Mouse (Mus musculus) neural tube, embryonic 13.5 days (tissue): ENCODE results near the gene Tcirg1. TPM values are rescaled to one million over a fixed set of nuclear protein-coding genes. Genes with fewer than 3 reads are reported as not detected.

Source experiments
- ATAC-seq: fragments of 200-750 bp; cut with Nextera tagmentation; 2 replicates; pipeline ENCODE4 v1.8.0; 2017; ENCODE audit warnings: low read depth, mild to moderate bottlenecking, moderate TSS enrichment, moderate library complexity
- H3K27ac ChIP-seq: fragments of 300-500 bp; sonication (generic); replicated peaks from 2 replicates; pipeline ENCODE4 v1.5.1; 2015; ENCODE audit warnings: moderate library complexity, mild to moderate bottlenecking, inconsistent platforms
- H3K27me3 ChIP-seq: fragments of 300-500 bp; sonication (generic); 2 replicates; pipeline ENCODE4 v1.6.1; 2015; ENCODE audit warnings: mild to moderate bottlenecking, inconsistent platforms
- H3K36me3 ChIP-seq: fragments of 300-500 bp; sonication (generic); 2 replicates; pipeline ENCODE4 v1.6.1; 2015; ENCODE audit warnings: mild to moderate bottlenecking, inconsistent platforms
- H3K4me1 ChIP-seq: fragments of 300-500 bp; sonication (generic); replicated peaks from 2 replicates; pipeline ENCODE4 v1.6.1; 2015; ENCODE audit warnings: inconsistent platforms
- H3K4me2 ChIP-seq: fragments of 300-500 bp; sonication (generic); 2 replicates; pipeline ENCODE4 v1.6.1; 2015; ENCODE audit warnings: inconsistent platforms, mild to moderate bottlenecking, moderate library complexity
- H3K4me3 ChIP-seq: fragments of 300-500 bp; sonication (generic); 2 replicates; pipeline ENCODE4 v1.5.1; 2015; ENCODE audit warnings: mild to moderate bottlenecking, inconsistent platforms
- H3K9ac ChIP-seq: fragments of 300-500 bp; sonication (generic); 2 replicates; pipeline ENCODE4 v1.6.1; 2015; ENCODE audit warnings: moderate library complexity, mild to moderate bottlenecking, inconsistent platforms
- H3K9me3 ChIP-seq: fragments of 300-500 bp; sonication (generic); 2 replicates; pipeline ENCODE4 v1.6.1; 2016; ENCODE audit warnings: inconsistent platforms
- WGBS: fragments of 180-500 bp; shearing (Covaris S2); methylation state at CpG from one replicate; pipeline ENCODE4 v1.1.7; 2015; 5-methylcytosine and 5-hydroxymethylcytosine counted together
- polyA plus RNA-seq: library from polyadenylated mRNA; unstranded; fragments of >200 nt; fragmentation: Nextera tagmentation; extraction: Ambion mirVana; gene quantifications from 2 replicates; pipeline ENCODE4 v1.2.1, GENCODE M21; 2015

Tcirg1 gene
- polyA plus RNA-seq, 1 experiment from 2014 or later, result 18.4 TPM

GRCm38 (mm10) chr19:3846676-3847604 is 60.0 kb downstream of the Tcirg1 start:
- Histone ChIP-seq H3K27me3 (no peaks in the 10 kb centered on the region), H3K4me2 (no peak overlapping the region), H3K9me3 (no peaks in the 10 kb centered on the region), H3K4me1 (peaks cover 8% of the 10 kb centered on the region), H3K4me3 (no peak overlapping the region), H3K36me3 (no peaks in the 10 kb centered on the region), H3K27ac (no peak overlapping the region), H3K9ac (no peak overlapping the region)
- 85% methylated on average over 10 of the region's 10 CpGs for WGBS
- no peak for ATAC-seq

Other genes starting within 250 kb of the Tcirg1 start
- gene Lrp5, start 220.6 kb downstream of the Tcirg1 start, polyA plus RNA-seq, result 1.6 and 1.9 TPM in 2 replicates
- gene 1810055G02Rik, start 198.8 kb downstream of the Tcirg1 start, polyA plus RNA-seq, result 38.5 and 42.5 TPM in 2 replicates
- 43.7 and 45.7 TPM in 2 replicates for gene Kmt5b, start 139.7 kb downstream of the Tcirg1 start, polyA plus RNA-seq
- gene Chka, start 55.4 kb downstream of the Tcirg1 start, polyA plus RNA-seq, result 51.5 and 54.6 TPM in 2 replicates
- gene Ndufs8, start 5.6 kb upstream of the Tcirg1 start, polyA plus RNA-seq, result 286 and 302 TPM in 2 replicates
- gene Aldh3b1, start 22.7 kb upstream of the Tcirg1 start, polyA plus RNA-seq, result 1.9 and 2.2 TPM in 2 replicates
- 11.8 and 13.5 TPM in 2 replicates for gene Unc93b1, start 28.1 kb upstream of the Tcirg1 start, polyA plus RNA-seq
- not detected in 2 replicates for gene Aldh3b3, start 51.5 kb upstream of the Tcirg1 start, polyA plus RNA-seq
- 0.14 and 0.32 TPM in 2 replicates for gene Aldh3b2, start 65.2 kb upstream of the Tcirg1 start, polyA plus RNA-seq
- 2.3 and 3.9 TPM in 2 replicates for gene Acy3, start 79.4 kb upstream of the Tcirg1 start, polyA plus RNA-seq
- not detected in 2 replicates for gene Tbx10, start 85.6 kb upstream of the Tcirg1 start, polyA plus RNA-seq
- gene Nudt8, start 93.4 kb upstream of the Tcirg1 start, polyA plus RNA-seq, result 22.5 and 22.9 TPM in 2 replicates
- gene Gm49405, start 93.5 kb upstream of the Tcirg1 start, polyA plus RNA-seq, result 4.7 and 6.0 TPM in 2 replicates
- gene Doc2g, start 96.2 kb upstream of the Tcirg1 start, polyA plus RNA-seq, result 6.0 and 7.1 TPM in 2 replicates
- gene Ndufv1, start 105.7 kb upstream of the Tcirg1 start, polyA plus RNA-seq, result 217 and 222 TPM in 2 replicates
- gene Gstp1, start 130.9 kb upstream of the Tcirg1 start, polyA plus RNA-seq, result 383 and 433 TPM in 2 replicates
- 1.5 and 1.7 TPM in 2 replicates for gene Gstp2, start 138.9 kb upstream of the Tcirg1 start, polyA plus RNA-seq
- not detected in 2 replicates for gene Gstp3, start 152.4 kb upstream of the Tcirg1 start, polyA plus RNA-seq
- gene Cabp2, start 174.4 kb upstream of the Tcirg1 start, polyA plus RNA-seq, result not detected in 2 replicates
- 82.6 and 86.4 TPM in 2 replicates for gene Cdk2ap2, start 190.0 kb upstream of the Tcirg1 start, polyA plus RNA-seq
- 37.0 and 37.8 TPM in 2 replicates for gene Pitpnm1, start 192.9 kb upstream of the Tcirg1 start, polyA plus RNA-seq
- 92.4 and 94.0 TPM in 2 replicates for gene Aip, start 218.7 kb upstream of the Tcirg1 start, polyA plus RNA-seq
- gene Gpr152, start 232.7 kb upstream of the Tcirg1 start, polyA plus RNA-seq, result not detected in 2 replicates
- 0.14 TPM in 2 replicates for gene Cabp4, start 236.9 kb upstream of the Tcirg1 start, polyA plus RNA-seq
- gene Coro1b, start 241.5 kb upstream of the Tcirg1 start, polyA plus RNA-seq, result 119 and 120 TPM in 2 replicates
- 0.54 and 1.2 TPM in 2 replicates for gene Ptprcap, start 246.5 kb upstream of the Tcirg1 start, polyA plus RNA-seq